Mouse (Mus musculus): Measurements from ENCODE around the gene Ift122.
A peak's percentile ranks its signal among the peaks of the same experiment; 100 is the strongest.

- TF ChIP-seq POLR2A (IDR thresholded peaks at IDR 0.05; ENCODE audit: low read depth, low read length) (no peak), CTCF (IDR thresholded peaks at IDR 0.05; ENCODE audit: borderline replicate concordance, insufficient read depth, low read length) (peak; percentile 92)
These were observed 47.8 kb downstream of the Ift122 start for GRCm38 (mm10) chr6:115901062-115901461.

Measured in embryonic fibroblast, embryonic 13.5 days (primary cell).